Mouse (Mus musculus): Measurements from ENCODE around the gene Acsf3. TPM values are rescaled to one million over a fixed set of nuclear protein-coding genes. Genes with fewer than 3 reads are reported as not detected.
A peak's percentile ranks its signal among the peaks of the same experiment; 100 is the strongest.

Acsf3 gene
- polyA plus RNA-seq, 1 experiment from 2014 or later = 17.1 TPM

- no peaks in the 10 kb centered on the region for H3K27me3 ChIP-seq
- peaks cover 8% of the 10 kb centered on the region for H3K4me1 ChIP-seq (replicated peaks)
- 59% methylated on average over 13 of the region's 13 CpGs for WGBS
- H3K9me3 ChIP-seq = peaks cover 5% of the 10 kb centered on the region; the same call in 1 of the 2 replicates
- no peak overlapping the region for H3K9ac ChIP-seq
- H3K36me3 ChIP-seq = no peaks in the 10 kb centered on the region
- H3K4me2 ChIP-seq = no peak overlapping the region
- no peak overlapping the region for H3K4me3 ChIP-seq
- H3K27ac ChIP-seq (replicated peaks) = no peak overlapping the region
- ATAC-seq (ENCODE audit: low read depth) = no peak
These were observed 84.6 kb downstream of the Acsf3 start for GRCm38 (mm10) chr8:122859843-122860242.

DNA sequence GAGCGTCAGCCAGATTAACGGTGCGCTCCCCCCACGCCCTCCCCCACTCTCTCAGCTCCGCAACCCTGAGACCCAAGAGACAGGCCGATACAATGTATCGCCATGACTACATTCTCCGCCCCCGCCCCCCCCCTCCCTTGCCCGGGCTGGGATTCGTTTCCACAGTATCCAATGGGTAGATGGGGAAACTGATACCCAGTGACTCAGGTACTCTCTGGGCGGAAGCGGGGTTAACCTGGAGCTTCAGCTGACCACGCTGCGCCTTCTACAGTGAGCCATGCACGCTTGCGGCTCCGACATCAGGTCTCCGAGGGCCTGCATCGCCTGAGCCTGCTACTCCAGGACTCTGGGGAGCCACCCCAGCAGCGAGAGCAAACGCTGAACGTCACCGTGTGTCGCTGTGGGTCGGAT is 89.4 kb downstream of the Acsf3 start:
- H3K36me3 ChIP-seq = no peaks in the 10 kb centered on the region
- 59% methylated on average over 26 of the region's 26 CpGs for WGBS
- H3K27ac ChIP-seq (replicated peaks) = no peak overlapping the region
- 0 out of 2 replicates have a peak, but pooled peaks have one; percentile 41 for ATAC-seq (ENCODE audit: low read depth)
- peaks cover 15% of the 10 kb centered on the region; the same call in 1 of the 2 replicates for H3K9me3 ChIP-seq
- peak overlapping the region; percentile 29 for H3K4me3 ChIP-seq
- no peaks in the 10 kb centered on the region for H3K27me3 ChIP-seq
- peak overlapping the region; percentile 52 for H3K4me2 ChIP-seq
- peaks cover 12% of the 10 kb centered on the region for H3K4me1 ChIP-seq (replicated peaks)
- H3K9ac ChIP-seq = peak overlapping the region; percentile 47

GRCm38 (mm10) chr8:122865441-122865840 is 90.2 kb downstream of the Acsf3 start:
- Histone ChIP-seq H3K27ac (replicated peaks) (no peak overlapping the region), H3K4me3 (peak overlapping the region; percentile 29), H3K4me1 (replicated peaks) (peaks cover 15% of the 10 kb centered on the region), H3K36me3 (no peaks in the 10 kb centered on the region), H3K9ac (peak overlapping the region; percentile 47; the same call in 1 of the 2 replicates), H3K9me3 (peaks cover 15% of the 10 kb centered on the region; the same call in 1 of the 2 replicates), H3K4me2 (peak overlapping the region; percentile 52), H3K27me3 (no peaks in the 10 kb centered on the region)
- ATAC-seq (ENCODE audit: low read depth) = no peak
- 51% methylated on average over 10 of the region's 10 CpGs for WGBS

- Histone ChIP-seq H3K4me2 (no peak overlapping the region), H3K4me1 (replicated peaks) (peaks cover 18% of the 10 kb centered on the region), H3K27ac (replicated peaks) (no peak overlapping the region), H3K9me3 (peaks cover 15% of the 10 kb centered on the region; the same call in 1 of the 2 replicates), H3K9ac (no peak overlapping the region), H3K27me3 (no peaks in the 10 kb centered on the region), H3K36me3 (no peaks in the 10 kb centered on the region), H3K4me3 (no peak overlapping the region)
- WGBS = 85% methylated on average over 8 of the region's 8 CpGs
- ATAC-seq (ENCODE audit: low read depth) = no peak
These were observed 90.9 kb downstream of the Acsf3 start for GRCm38 (mm10) chr8:122866231-122866630.

Other genes with a start within 250 kb of the Acsf3 start
- gene Piezo1, start 224.2 kb upstream of the Acsf3 start, polyA plus RNA-seq (2015; fragmentation: Nextera tagmentation; extraction: Ambion mirVana) = 3.2 and 6.2 TPM in 2 replicates
- 7.3 and 9.2 TPM in 2 replicates for gene Cdt1, start 207.5 kb upstream of the Acsf3 start, polyA plus RNA-seq (2015; fragmentation: Nextera tagmentation; extraction: Ambion mirVana)
- 133 and 161 TPM in 2 replicates for gene Aprt, start 198.6 kb upstream of the Acsf3 start, polyA plus RNA-seq (2015; fragmentation: Nextera tagmentation; extraction: Ambion mirVana)
- gene Galns, start 164.0 kb upstream of the Acsf3 start, polyA plus RNA-seq (2015; fragmentation: Nextera tagmentation; extraction: Ambion mirVana) = 5.5 and 6.5 TPM in 2 replicates
- gene Trappc2l, start 163.8 kb upstream of the Acsf3 start, polyA plus RNA-seq (2015; fragmentation: Nextera tagmentation; extraction: Ambion mirVana) = 84.7 and 101 TPM in 2 replicates
- not detected in 2 replicates for gene Pabpn1l, start 152.7 kb upstream of the Acsf3 start, polyA plus RNA-seq (2015; fragmentation: Nextera tagmentation; extraction: Ambion mirVana)
- 21.2 and 22.2 TPM in 2 replicates for gene Cbfa2t3, start 76.4 kb upstream of the Acsf3 start, polyA plus RNA-seq (2015; fragmentation: Nextera tagmentation; extraction: Ambion mirVana)
- 2.7 and 3.5 TPM in 2 replicates for gene Cdh15, start 72.5 kb downstream of the Acsf3 start, polyA plus RNA-seq (2015; fragmentation: Nextera tagmentation; extraction: Ambion mirVana)

Measured in neural tube, embryonic 13.5 days (tissue).